Comparison of ENCODE assay signal across 15 mouse cellular contexts in the genomic region with DNA sequence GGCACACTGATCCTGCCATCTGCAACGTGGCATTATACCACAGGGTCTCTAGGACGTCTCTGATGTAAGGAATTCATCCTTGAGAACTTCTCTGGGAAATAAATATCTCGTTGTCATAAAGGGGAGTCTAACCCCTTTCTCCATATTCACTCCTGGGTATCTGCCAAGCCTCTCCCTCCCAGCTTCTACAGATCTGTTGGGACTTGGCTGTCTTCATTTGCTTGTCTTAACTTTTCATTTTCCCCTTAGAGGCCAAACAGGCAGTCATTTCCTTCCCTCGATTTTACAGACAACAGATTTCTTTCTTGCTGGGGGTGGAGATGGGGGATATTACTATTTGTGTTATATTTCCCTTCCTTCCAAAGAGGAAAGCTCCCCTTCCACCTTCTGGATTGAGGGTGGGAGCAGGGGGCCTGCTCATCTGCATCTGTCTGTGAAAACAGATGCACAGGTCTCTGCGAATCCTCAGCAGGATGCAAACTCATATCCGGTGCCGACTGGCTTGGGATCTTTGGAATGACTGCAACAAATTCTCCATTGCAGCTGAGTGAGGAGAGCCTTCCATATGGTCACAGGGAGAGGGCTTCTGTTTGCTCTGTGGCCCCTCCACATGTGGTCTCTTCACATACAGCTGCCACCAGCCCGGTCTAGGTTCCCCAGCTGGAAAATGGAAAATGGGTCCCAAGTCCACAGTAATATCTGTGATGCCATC.
A peak's percentile ranks its signal among the peaks of the same experiment; 100 is the strongest.
DNase-seq lines count a peak whose midpoint lies in the region; ATAC-seq and TF ChIP-seq lines count a peak whose summit lies in the region.
"Had no signal": no experiment of that assay in that cellular context is flagged by ENCODE, and none has a peak within 500 bp of the region (broad histone marks: within the 10 kb centered on the region; RNA-seq: fewer than 3 reads in every experiment).

No protein-coding gene starts in this region.

- intact Hi-C loops in heart, adult 2 months (cut with DNase I) = no loop called here
- intact Hi-C loops in heart, postnatal 36 days (cut with DNase I) = no loop called here

- no peak overlapping the region; the same call in 1 of the 2 replicates for H3K9ac ChIP-seq in heart, adult 2 months (ENCODE audit: low read depth, low read length)
- no peak overlapping the region for H3K9ac ChIP-seq in hindbrain, postnatal 0 days (replicated peaks; ENCODE audit: low read length)

- TF ChIP-seq POLR2A in heart, adult 2 months (IDR thresholded peaks at IDR 0.05; ENCODE audit: insufficient read depth, low read depth, low read length) = no peak

- no peak for DNase-seq in heart, adult 2 months
- no peak for DNase-seq in heart, postnatal 36 days
- no peak for DNase-seq in layer of hippocampus, adult 2 months (ENCODE audit: low spot score in 2 of 2)
- DNase-seq in layer of hippocampus, postnatal 10 days (ENCODE audit: low spot score in 2 of 2) = no peak
- peak; percentile 35 for DNase-seq in hindbrain, postnatal 0 days (ENCODE audit: low spot score)
- no peak for DNase-seq in Muller cell, postnatal 12 days (ENCODE audit: inconsistent ontology term)
- DNase-seq in frontal cortex, adult 2 months (ENCODE audit: extremely low spot score in 1 of 2, low spot score in 1 of 2) = no peak
- DNase-seq: adrenal gland, postnatal 36 days; cerebellum, adult 18-20 months; gastrocnemius, postnatal 10 days; thymus, adult 2 months had no signal

- no peaks in the 10 kb centered on the region; the same call in none of the 2 replicates for H3K79me2 ChIP-seq in heart, adult 2 months (replicated peaks; ENCODE audit: control insufficient read depth, insufficient read depth, low read length)

- peaks cover 24% of the 10 kb centered on the region for H3K4me1 ChIP-seq in heart, adult 2 months (ENCODE audit: control insufficient read depth, insufficient read depth, low read length)
- H3K4me1 ChIP-seq in E14TG2a.4 (replicated peaks; ENCODE audit: low read depth, low read length) = peaks cover 81% of the 10 kb centered on the region
- peaks cover 14% of the 10 kb centered on the region; the same call in 1 of the 2 replicates for H3K4me1 ChIP-seq in hindbrain, postnatal 0 days (ENCODE audit: insufficient read depth, low read length)

- H3K4me3 ChIP-seq in heart, adult 2 months = no peak overlapping the region
- H3K4me3 ChIP-seq in layer of hippocampus, adult 2 months = no peak overlapping the region
- 0 out of 2 replicates have a peak overlapping the region, but pooled peaks have one; percentile 17 for H3K4me3 ChIP-seq in E14TG2a.4 (replicated peaks; ENCODE audit: low read length)
- no peak overlapping the region for H3K4me3 ChIP-seq in hindbrain, postnatal 0 days (ENCODE audit: low read length)
- H3K4me3 ChIP-seq: left cerebral cortex, adult 2 months; megakaryocyte, embryonic 14.5 days had no signal

- H3K4me2 ChIP-seq in hindbrain, postnatal 0 days (ENCODE audit: low read depth, low read length) = no peak overlapping the region

- peak; percentile 43; the same call in 1 of the 2 replicates for ATAC-seq in hindbrain, postnatal 0 days
- ATAC-seq: CD4-positive, CD25-positive, alpha-beta regulatory T cell, adult 4 months had no signal

- 42% methylated on average over 8 of the region's 8 CpGs for WGBS in heart, adult 2 months
- 46% methylated on average over 8 of the region's 8 CpGs for WGBS in hindbrain, postnatal 0 days

- no peaks in the 10 kb centered on the region for H3K27me3 ChIP-seq in heart, adult 2 months (ENCODE audit: control insufficient read depth, insufficient read depth, low read length)
- H3K27me3 ChIP-seq in E14TG2a.4 (ENCODE audit: insufficient read depth, low read length) = no peaks in the 10 kb centered on the region
- H3K27me3 ChIP-seq in hindbrain, postnatal 0 days (ENCODE audit: insufficient read depth, low read length) = no peaks in the 10 kb centered on the region
- H3K27me3 ChIP-seq: megakaryocyte, embryonic 14.5 days had no signal

- peak overlapping the region; percentile 59 for H3K27ac ChIP-seq in heart, adult 2 months
- peak overlapping the region; percentile 19; the same call in 1 of the 2 replicates for H3K27ac ChIP-seq in layer of hippocampus, adult 2 months
- H3K27ac ChIP-seq in hindbrain, postnatal 0 days = peak overlapping the region; percentile 45; the same call in 1 of the 2 replicates
- H3K27ac ChIP-seq: left cerebral cortex, adult 2 months had no signal

- no peaks in the 10 kb centered on the region for H3K9me3 ChIP-seq in E14TG2a.4 (ENCODE audit: low read length)
- H3K9me3 ChIP-seq in hindbrain, postnatal 0 days (ENCODE audit: low read length) = no peaks in the 10 kb centered on the region
- H3K9me3 ChIP-seq: megakaryocyte, embryonic 14.5 days had no signal

- no peak for TF ChIP-seq CTCF in heart, adult 2 months (IDR thresholded peaks at IDR 0.05)
- no peak for TF ChIP-seq CTCF in layer of hippocampus, adult 2 months (conservative IDR thresholded peaks at IDR 0.05)
- no peak for TF ChIP-seq CTCF in E14TG2a.4 (conservative IDR thresholded peaks at IDR 0.05; ENCODE audit: low read length)
- TF ChIP-seq CTCF in hindbrain, postnatal 0 days (IDR thresholded peaks at IDR 0.05; ENCODE audit: low read depth) = no peak

- 0 out of 2 replicates have a peak, but pooled peaks have one; percentile 9 for TF ChIP-seq EP300 in heart, adult 2 months (IDR thresholded peaks at IDR 0.05; ENCODE audit: insufficient read depth, low read depth, low read length)

- H3K36me3 ChIP-seq in heart, adult 2 months (ENCODE audit: control insufficient read depth, insufficient read depth, low read length) = peaks cover 47% of the 10 kb centered on the region
- H3K36me3 ChIP-seq in E14TG2a.4 (ENCODE audit: insufficient read depth, low read length) = 0 out of 2 replicates have a peak, but pooled peaks cover 2% of the 10 kb centered on the region
- H3K36me3 ChIP-seq in hindbrain, postnatal 0 days (ENCODE audit: insufficient read depth, low read length) = peaks cover 20% of the 10 kb centered on the region; the same call in 1 of the 2 replicates
